Mouse (Mus musculus) spleen, postnatal 4 days (tissue): ENCODE data around the gene Slc12a8.

Experiments used
- DNase-seq, 2 experiments: peaks; one replicate each; pipeline ENCODE4 v3.0.0; 2022; ENCODE audit warnings: low spot score in 2 of 2

Gene Slc12a8

DNA sequence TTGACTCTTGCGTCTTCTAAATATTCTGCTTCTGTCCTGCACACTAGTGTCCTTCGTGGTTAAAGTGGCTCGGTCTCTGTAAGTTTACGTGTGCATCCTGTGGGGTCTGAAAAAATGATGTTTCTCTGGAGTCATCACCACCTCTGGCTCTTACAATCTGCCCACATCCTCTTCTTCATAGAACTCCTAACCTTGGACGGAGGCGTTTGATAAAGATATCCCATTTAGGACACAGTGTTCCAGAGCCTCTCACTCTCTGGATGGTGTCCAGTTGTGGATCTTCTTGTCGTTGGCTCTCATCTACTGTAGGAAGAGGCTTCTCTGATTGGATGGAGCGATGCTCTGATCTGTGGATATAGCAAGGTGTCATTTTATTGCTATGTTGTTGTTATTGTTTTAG lies 65.4 kb downstream of the Slc12a8 start:
- DNase-seq, result no peak

DNA sequence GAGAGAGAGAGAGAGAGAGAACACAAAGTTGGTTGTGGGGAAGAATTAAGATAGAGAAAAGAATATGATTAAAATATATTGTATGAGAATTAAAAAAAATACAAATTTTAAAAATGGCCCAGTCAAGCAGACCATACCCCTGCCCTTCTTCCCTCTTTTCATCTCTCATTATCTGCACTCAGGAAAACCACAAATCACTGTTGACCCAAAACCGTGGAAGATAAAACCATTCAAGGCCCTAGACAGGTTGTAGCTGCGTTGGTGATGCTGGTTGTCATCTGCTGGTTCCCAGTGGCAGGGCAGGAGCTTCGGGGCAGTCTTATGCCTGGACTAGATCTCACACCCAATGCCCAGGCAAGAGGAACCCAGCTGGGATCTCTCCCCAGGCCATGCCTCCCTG lies 66.2 kb downstream of the Slc12a8 start:
- no peak for DNase-seq

DNA sequence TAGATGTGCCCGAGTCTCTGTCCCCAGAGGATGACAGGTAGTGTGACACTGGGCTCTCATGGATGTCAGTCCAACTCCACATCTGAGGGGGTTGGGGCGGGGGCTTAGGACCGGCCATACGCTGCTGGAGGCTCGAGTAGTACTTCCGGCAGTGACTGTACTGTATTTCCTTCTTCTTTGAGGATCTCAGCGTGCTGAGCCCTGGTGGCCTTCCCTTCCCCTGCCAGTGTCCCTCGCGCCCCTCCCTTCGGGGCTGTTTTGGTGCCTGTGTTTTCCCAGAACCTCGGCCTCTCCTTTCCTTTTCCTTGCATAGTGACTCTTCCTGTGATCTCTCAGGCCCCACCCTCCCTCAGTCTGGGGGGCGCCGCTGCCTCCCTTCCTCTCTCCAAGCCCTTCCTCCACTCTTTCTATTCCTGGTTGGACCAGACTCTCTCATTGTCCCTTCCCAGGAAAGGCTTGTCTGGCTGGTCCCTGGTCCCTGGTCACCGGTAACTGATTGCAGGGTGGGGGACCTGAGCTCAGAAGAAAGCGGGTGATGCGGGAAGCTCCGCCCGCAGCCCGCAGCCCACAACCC lies 66.8 kb downstream of the Slc12a8 start:
- peak; percentile 34 to 71 for DNase-seq

DNA sequence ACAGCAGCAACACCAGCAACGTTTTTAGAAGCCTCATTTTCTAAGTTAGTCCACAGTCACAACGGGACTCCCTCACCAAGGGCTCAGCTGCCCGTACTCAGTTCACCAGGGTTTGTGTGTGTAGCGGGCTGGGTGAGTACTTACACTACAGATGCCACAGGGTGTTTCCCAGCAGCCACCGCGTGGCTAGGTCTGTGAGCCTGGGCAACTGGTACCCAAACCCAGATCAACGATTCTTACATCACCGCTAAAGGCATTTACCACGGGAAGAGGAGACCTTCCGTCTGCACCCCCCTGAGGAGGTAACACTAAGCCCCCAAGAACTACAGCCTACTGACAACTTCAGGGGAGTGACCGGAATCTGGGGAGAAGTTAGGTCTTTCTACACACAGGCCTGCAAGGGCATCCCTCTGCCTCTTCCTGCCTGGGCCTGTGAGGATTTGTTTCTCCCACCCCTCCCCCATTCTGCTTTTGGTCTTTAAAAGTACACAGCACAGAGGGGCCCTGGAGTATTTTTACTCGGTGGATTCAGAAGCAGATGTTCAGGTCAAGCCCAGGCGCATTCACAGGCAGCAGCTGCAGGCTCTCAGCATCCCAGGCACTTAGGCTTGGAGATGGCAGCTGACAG lies 67.4 kb downstream of the Slc12a8 start:
- DNase-seq, result no peak

DNA sequence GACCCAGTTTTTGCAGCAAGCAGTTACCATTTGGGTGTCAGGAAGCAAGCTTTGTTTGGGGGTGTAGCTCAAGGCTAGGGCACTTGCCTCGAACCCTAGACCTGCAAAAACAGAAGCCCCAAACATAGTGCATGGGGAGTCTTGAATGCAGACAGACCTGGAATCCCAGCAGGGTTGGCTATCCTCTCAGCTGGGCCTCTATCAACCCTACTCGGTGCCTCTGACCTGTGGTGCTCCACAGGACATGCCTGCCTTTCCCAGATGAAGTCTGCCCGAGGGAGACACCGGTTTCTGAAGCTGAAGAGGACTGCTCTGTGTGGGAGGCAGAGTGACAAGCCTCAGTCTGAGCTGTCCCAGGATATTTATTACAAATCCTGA lies 67.9 kb downstream of the Slc12a8 start:
- no peak for DNase-seq

DNA sequence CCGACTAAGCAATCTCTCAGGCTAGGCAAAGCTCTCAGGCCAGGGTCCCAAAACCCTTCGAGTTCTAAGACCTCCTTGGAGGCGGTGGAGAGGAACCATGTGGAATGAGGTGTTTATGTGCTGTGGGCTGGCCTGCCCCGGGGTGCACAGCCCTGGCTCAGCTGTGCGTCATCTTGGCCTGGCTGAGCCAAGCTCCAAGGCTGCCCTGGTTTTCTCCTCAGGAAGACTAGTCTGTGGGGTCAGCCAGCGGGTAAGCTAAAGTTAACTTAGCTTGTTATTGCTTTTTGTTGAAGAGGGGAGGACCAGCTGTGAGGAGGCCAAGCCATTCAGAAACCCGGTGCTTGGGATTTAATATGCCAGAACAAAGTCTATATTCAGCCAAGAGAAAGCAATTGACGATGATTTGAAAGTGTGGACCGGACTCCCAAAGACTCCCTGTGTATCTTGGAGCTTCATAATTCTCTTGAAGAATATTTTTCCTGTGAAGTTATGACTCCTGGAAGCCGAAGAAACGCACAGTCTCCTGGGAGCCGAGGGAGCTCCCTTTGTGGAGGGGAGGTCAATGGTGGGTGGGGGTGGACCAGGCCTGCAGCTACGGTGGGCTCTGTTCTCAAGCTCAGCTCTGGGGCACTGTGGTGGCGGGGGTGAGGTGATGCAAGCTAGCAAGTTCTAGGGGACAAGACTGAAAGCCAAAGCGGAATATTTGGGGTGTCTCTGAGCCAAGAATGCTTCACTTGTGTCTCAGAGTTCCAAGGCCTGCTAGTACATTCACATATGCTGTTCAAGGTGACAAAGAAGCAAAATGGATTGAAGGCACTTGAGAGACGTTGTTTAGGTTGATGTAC lies 70.4 kb downstream of the Slc12a8 start:
- no peak for DNase-seq

DNA sequence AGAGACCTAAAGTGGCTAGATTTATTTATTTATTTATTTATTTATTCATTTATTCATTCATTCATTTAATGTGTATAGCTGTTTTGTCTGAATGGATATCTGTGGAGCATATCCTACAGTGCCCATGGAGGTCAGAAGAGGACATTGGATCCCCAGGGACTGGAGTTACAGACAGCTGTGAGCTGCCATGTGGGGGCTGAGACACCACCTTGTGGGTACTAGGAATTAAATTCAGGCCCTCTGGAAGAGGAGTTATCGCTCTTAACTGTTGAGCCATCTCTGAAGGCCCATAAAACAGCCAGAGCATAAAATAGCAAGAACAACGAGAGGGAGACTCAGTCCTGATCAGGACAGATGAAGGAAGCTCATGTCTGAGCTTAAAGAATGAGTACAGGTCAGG lies 71.7 kb downstream of the Slc12a8 start:
- DNase-seq, result no peak

DNA sequence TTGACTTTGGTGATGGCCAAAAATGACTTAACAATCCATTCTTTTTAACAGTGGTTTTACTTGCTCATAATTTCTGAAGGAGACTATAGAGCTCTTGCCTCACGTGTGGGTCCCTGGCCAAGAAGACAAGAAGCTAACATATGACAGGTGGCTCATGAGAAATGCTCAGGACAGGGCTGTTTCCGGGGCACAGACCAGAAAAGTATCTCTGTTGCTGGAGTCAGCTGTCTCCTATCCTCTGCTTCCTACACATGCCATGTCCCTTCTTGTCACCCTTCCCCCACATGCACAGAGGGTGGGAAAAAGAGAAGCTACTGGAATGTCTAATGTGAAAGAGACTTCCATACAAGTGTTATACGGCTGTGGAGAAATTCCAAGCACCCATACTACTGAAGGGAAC lies 73.3 kb downstream of the Slc12a8 start:
- DNase-seq, result no peak

DNA sequence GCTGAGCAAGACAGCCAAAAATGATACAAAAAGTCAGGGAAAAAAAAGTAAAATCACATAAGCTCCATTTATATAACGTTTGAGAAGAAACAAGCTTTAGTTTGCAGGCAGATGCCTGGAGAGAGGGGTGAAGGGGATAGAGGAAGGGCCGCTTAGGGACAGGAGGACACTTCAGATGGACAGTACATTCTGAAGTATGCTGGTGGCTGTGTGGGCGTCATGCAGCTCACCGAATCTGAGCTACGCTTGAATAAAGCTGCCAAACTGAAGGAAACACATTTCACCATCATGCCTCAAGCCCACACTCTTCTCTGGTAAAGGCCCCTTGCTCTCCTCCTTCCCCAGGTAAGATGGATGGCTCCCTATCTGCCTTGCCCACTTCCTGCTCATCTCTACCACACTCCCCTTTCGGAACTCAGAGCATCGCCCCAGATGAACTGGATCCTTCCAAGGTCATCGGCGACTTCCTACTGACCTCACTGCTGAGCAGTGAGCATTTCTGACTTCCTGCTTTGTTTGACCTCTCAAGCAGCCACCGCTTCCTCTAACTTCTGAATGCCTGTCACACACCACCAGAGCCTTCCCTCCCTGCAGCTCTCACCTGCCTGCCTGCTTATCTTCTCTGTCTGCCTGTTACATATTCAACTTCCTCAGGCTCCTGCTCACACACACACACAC lies 74.4 kb downstream of the Slc12a8 start:
- DNase-seq, result no peak

DNA sequence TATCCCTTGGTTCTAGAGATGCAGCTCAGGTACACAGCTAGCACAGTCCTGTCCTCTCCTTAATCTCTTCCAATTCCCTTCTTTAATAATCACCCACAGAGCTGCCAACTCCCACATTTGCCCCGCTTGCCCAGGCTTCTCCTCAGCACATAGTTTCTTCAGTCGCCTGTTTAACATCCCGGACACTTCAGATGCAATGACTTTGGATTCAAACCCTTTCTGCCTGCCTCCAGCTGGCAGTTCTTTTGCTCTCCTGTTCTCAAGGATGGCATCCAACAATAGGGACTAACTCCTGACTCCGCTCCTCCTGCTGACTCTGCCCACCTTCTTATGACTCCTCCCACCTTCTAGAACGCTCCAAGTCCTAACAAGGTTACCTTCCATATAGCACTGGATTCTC lies 75.2 kb downstream of the Slc12a8 start:
- no peak for DNase-seq

DNA sequence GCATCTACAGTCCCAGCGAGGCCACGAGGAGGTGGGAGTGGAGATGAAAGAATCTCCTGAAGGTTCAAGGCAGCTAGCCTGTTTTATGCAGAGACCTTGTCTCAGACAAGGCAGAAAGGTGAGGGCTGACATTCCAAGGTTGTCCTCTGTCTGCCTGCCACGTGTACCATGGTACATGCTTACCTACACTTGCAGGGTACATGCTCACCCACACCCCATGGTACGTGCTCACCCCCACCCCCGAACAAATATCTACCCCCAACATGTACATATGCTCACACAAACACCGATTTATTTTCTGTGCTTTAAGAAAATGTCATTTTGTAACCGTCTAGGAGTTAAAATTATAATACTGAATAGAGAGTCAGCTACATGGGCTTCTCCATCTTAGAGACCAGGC lies 76.3 kb downstream of the Slc12a8 start:
- DNase-seq, result no peak

DNA sequence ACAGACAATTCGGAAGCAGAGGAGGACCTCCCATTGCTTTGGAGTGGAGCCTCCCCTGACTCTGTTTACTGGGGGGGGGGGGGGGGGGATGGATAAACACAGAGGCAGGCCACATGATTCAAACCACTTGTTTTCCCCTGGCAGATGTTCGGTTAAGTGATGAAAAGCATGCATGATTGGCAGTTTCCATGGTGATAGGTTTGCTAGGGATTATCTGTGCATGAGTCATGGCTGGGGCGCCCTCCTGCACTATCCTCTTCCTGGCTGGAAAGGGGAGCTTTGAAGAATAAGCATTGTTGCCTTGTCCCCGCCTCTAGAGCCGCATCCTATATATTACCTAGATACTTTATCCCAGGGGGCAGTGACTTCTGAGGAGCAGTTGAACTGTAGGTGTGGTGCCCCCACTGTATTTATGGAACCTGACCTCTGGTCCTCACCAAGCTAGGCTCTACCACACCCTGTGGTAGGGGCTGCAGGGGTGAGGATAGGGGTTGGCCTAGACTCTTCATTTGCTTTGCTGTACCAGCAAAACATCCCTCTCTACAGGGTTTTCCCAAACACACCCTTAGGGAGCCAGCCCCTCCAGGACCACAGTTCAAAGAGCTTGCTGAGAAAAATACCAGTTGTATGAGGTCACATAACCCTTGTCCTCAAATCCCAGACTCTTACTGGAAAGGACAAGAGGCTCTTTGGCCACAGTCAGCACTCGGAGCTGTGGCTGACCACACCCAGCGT lies 77.1 kb downstream of the Slc12a8 start:
- DNase-seq, result no peak

DNA sequence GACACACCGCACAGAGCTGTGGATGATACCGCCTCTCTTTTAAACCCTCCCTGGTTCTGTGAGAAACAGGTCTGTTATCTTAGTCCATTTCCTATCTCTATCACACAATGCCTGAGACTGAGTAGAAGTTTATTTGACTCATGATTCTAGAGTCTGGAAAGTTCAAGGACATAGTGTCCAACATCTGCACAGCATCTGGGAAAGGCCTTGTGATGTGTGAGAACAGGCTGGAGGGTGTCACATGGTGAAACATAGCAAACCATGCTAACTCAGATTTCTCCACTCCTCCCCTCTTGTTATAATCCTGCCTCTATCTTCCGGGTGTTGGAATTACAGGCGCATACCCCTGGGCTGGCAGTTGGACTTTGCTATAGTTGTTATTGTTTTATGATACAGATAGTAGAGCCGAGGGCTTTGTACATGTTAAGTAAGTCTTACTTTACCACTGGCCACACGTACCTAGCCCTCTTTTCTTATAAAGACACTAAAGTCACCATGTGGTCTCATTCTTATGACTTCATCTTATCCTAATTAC lies 78.2 kb downstream of the Slc12a8 start:
- no peak for DNase-seq

DNA sequence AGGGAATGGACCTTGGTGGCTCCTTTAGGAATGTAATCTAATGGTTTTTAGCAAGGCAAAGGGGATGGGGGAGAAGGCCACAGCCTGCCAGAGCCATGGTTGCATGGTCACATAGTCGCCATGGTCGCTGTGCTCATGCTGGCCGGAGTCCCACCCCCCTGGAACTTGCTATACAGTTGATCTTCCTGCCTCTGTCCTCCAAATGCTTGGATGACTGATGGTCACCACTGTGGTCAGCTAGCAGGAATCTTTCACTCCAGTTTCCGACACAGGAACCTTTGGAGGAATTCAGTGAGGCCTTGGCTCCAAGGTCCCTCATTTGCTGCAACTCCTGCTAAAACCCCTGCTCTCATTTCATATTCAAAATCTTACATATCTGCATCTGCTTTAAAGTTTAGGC lies 79.1 kb downstream of the Slc12a8 start:
- no peak for DNase-seq

DNA sequence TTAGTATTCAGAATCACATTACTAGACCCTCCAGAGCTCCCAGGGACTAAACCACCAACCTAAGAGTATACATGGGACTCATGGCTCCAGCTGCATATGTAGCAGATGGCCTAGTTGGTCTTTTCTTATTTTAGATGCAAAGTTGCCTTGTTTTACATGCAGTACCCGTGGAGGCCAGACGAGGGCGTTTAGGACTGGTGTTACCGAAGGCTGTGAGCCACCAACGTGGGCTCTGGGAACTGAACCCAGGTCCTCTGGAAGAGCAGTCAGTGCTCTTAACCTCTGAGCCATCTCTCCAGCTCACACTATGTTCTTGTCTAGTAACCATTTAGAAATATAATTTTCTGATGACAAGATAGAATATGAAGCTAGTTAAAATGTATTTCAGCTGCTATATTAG lies 83.1 kb downstream of the Slc12a8 start:
- peak in 1 of 2 experiments; percentile 69 for DNase-seq

DNA sequence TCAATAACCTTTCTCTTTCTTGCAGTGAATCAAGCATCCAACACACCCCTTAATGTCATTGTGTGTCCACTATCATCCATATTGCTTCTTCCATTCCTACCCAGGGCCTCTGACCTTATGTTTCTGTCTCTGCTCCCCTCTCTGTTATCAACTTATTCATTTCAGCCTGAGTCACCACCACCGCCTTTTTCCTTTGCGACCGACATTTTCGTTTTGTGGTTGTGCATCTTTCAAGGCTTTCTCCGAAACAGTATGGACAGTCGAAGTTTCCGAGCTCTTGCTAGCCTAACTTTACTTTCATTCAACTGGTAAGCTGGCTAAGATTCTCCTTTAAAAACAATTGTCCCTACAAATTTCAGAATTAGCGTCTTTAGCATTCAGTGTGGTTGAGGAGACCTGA lies 84.2 kb downstream of the Slc12a8 start:
- DNase-seq, result no peak

DNA sequence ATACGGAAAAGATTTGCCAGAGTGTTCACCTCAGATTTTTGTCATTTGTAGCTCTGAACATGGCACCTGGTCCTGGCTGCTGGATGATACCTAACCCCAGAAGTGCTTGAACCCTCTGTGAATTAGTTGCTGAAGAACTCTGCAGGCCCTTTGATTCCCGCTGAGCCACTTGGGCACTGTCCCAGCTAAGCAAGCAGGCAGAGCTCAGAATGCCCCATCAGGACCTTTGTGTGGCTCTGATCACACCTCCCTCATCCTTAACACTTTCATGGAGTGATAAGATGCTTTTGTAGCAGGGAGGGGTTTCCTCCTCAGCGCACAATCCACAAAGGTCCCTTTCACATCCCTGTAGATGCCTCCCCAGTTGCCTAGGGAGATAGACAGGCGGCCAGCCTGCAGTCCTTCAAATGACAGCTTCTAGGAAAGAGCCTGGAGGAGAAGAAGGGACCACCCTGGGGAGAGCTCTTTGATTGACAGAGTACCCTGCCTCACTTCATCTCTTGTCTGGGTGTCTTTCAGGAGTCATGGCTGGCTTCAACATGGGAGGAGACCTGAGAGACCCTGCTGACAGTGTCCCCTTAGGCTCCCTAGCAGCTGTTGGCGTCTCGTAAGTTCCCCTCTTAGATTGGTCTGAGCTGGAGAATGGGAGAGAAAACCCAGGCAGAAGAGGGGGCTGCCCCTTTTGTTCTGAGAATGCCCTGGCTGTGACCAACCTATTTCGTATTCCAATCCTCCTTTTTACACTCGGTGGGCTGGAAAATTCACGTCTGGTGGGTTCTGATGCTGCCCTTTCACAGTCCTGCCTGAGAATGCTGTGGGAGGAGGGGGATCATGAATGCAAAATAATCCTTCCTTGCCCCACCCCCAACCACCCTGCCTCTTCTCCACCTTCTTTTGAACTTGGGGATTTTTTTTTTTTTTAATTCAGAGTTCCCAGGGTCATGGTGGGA lies 88.8 kb downstream of the Slc12a8 start:
- DNase-seq, result no peak

DNA sequence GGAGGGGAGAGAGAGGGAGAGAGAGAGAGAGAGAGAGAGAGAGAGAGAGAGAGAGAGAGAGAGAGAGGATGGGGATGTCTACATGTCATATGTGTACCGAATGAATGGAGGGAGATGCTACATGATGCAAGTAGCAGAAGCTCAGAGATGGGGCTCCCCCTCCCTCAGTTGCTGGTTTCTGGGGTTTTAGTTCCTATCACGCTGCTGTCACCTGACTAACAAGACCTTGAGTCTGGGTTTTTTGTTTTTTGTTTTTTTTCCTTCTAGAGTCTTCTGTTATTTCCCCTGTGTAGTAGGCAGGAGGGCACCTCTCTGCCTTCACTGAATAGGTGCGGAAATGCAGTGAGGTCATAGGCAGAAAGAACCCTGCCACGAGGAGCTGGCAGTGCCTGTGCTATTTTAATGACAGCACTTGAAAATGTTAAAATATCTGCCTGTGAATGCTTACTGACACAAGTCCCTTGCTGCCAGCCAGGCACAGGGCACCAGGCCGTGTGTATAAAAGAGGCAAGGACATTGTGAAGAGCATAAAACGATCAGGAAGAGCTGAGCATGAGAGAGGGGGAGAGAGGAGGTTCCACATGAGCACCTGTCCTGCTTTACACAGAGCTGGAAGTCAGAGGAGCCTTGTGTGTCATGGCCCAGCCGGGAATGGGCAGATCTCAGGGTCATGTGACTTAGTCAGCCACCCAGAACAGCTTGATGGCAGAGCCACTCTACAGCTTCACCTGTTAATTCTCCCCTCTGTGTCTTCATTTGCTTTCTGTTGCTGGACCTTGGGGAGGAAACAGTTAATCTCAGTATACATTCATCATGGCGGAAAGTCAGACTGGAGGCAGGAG lies 89.8 kb downstream of the Slc12a8 start:
- DNase-seq, result no peak

DNA sequence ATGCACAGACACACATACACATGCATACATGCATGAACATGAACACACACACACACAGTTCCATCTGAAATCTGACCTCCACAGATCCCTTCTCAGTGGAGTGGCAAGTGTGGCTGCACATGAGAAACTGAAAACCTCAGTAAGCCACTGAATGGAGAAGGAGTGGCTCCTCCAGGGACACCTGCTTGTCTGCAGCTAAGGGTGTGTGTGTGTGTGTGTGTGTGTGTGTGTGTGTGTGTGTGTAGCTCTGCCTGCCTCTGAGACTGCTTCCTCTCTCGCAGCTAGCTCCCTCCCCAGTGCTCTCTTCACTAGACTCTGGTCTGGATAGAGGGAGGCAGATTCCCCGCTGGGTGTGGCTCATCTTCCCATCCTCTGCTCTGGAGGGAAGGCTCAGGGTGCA lies 92.4 kb downstream of the Slc12a8 start:
- DNase-seq, result no peak

DNA sequence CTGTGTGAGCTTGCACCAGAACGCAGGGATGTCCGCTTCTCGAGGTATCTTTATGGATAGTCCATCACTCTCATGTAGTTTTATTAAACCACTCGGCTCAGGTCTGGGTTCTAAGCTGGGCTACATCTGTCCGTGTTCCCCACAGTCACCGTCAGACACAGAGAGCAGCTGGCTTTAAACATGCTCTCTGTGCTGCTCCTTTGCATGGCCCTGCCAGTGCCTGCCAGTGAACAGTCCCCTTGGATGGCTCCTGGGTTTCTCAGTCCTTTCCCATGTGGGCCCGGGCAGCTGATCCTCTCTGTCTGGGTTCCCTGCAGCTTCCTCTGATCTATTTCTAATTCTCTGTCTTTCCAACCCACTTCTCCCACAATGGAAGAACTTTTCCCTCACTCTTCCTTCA lies 93.3 kb downstream of the Slc12a8 start:
- DNase-seq, result no peak
